Mouse (Mus musculus) CH12.LX (cell line): ENCODE data around the gene Myo1h.

Experiments
- CTCF ChIP-seq, 2 experiments: IDR thresholded peaks in 1 of 2; conservative IDR thresholded peaks in 1 of 2; 2 replicates each; pipeline ENCODE4 v1.5.1; 2011 to 2012; ENCODE audit warnings: low read depth in 2 of 2, low read length in 2 of 2, improper control_type of control experiment in 1 of 2, inconsistent platforms in 1 of 2, mild to moderate bottlenecking in 1 of 2, moderate library complexity in 1 of 2
- E2F4 ChIP-seq: IDR thresholded peaks from 2 replicates; pipeline ENCODE4 v1.6.1; 2011; ENCODE audit warnings: low read depth, low read length, improper control_type of control experiment; ENCODE audit not compliant: insufficient replicate concordance
- KAT2A ChIP-seq: IDR thresholded peaks from 2 replicates; pipeline ENCODE4 v1.6.1; 2012; ENCODE audit warnings: low read length, improper control_type of control experiment, inconsistent platforms; ENCODE audit not compliant: insufficient replicate concordance
- MAFK ChIP-seq: IDR thresholded peaks from 2 replicates; pipeline ENCODE4 v1.6.1; 2011; ENCODE audit warnings: low read length, improper control_type of control experiment; ENCODE audit not compliant: insufficient replicate concordance
- POLR2A ChIP-seq: IDR thresholded peaks from 2 replicates; pipeline ENCODE4 v1.6.1; 2011; ENCODE audit warnings: low read depth, mild to moderate bottlenecking, improper control_type of control experiment, low read length
- TCF12 ChIP-seq: IDR thresholded peaks from 2 replicates; pipeline ENCODE4 v1.6.1; 2014; ENCODE audit warnings: low read depth, mild to moderate bottlenecking, inconsistent platforms, low read length, improper control_type of control experiment
- ZMIZ1 ChIP-seq: IDR thresholded peaks from 2 replicates; pipeline ENCODE4 v1.6.1; 2012; ENCODE audit warnings: low read depth, mild to moderate bottlenecking, inconsistent platforms, low read length, improper control_type of control experiment

DNA sequence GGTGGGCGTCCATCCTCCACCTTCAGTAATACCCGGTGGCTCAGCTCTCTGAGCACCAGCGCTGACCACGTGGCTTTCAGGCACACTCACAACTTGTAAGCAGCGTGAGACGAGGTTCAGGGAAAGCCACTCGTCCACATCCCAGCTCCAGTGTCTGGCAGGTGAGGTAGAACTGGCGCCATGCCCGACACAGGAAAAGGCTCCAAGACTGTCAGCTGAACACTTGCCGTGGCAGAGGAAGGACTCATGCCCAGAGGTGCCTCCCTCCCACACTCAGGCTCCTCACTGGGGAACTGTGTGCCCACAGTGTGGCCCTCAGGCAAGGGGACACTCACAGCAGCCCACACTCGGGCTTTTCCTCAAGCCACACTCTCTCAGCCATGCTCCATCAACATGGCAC, 84.2 kb downstream of the Myo1h start:
- TF ChIP-seq E2F4 (no peak), CTCF (conservative IDR thresholded peaks at IDR 0.05 in 1 of 2, IDR thresholded peaks at IDR 0.05 in 1 of 2; ENCODE audit: low read depth in 2 of 2, low read length in 2 of 2) (no peak), KAT2A (no peak), ZMIZ1 (no peak), MAFK (no peak), POLR2A (no peak), TCF12 (no peak)
